Mouse (Mus musculus): ENCODE results near the gene Tbxas1.

GRCm38 (mm10) chr6:39036204-39036603, 161.0 kb downstream of the Tbxas1 start:
- TF ChIP-seq CTCF (IDR thresholded peaks at IDR 0.05; ENCODE audit: low read depth) (no peak), EP300 (IDR thresholded peaks at IDR 0.05; ENCODE audit: low read depth) (no peak)

Data from liver, embryonic 14.5 days (tissue).